Mouse (Mus musculus) stomach, embryonic 14.5 days (tissue): ENCODE results near the gene Lce3e. TPM values are rescaled to one million over a fixed set of nuclear protein-coding genes. Genes with fewer than 3 reads are reported as not detected.

ENCODE experiments used
- ATAC-seq: fragments of 200-750 bp; cut with Nextera tagmentation; 2 replicates; pipeline ENCODE4 v1.8.0; 2017; ENCODE audit warnings: low read depth, moderate TSS enrichment; ENCODE audit not compliant: insufficient number of reproducible peaks, insufficient read depth, low FRiP score
- H3K27ac ChIP-seq: fragments of 300-500 bp; sonication (generic); 2 replicates; pipeline ENCODE4 v1.5.1; 2014; ENCODE audit warnings: mild to moderate bottlenecking, low read length, moderate library complexity, mixed read lengths
- H3K27me3 ChIP-seq: fragments of 300-500 bp; sonication (generic); 2 replicates; pipeline ENCODE4 v1.6.1; 2014; ENCODE audit warnings: low read length, control low read depth, mixed read lengths; ENCODE audit not compliant: control insufficient read depth, insufficient read depth
- H3K36me3 ChIP-seq: fragments of 300-500 bp; sonication (generic); 2 replicates; pipeline ENCODE4 v1.6.1; 2014; ENCODE audit warnings: mild to moderate bottlenecking, control low read depth, low read length, moderate library complexity, mixed read lengths; ENCODE audit not compliant: control insufficient read depth, insufficient read depth
- H3K4me1 ChIP-seq: fragments of 300-500 bp; sonication (generic); 2 replicates; pipeline ENCODE4 v1.6.1; 2014; ENCODE audit warnings: low read length, control low read depth, mixed read lengths; ENCODE audit not compliant: control insufficient read depth, insufficient read depth
- H3K4me2 ChIP-seq: fragments of 300-500 bp; sonication (generic); replicated peaks from 2 replicates; pipeline ENCODE4 v1.6.1; 2014; ENCODE audit warnings: low read depth, low read length, control low read depth
- H3K4me3 ChIP-seq: fragments of 300-500 bp; sonication (generic); 2 replicates; pipeline ENCODE4 v1.5.1; 2014; ENCODE audit warnings: low read depth, low read length, control low read depth
- H3K9ac ChIP-seq: fragments of 300-500 bp; sonication (generic); replicated peaks from 2 replicates; pipeline ENCODE4 v1.6.1; 2014; ENCODE audit warnings: low read depth, mild to moderate bottlenecking, control low read depth, low read length, moderate library complexity, mixed read lengths
- H3K9me3 ChIP-seq: fragments of 300-500 bp; sonication (generic); 2 replicates; pipeline ENCODE4 v1.6.1; 2016; ENCODE audit warnings: low read depth, low read length, control low read depth; ENCODE audit not compliant: control insufficient read depth
- WGBS: fragments of 180-500 bp; shearing (Covaris S2); extraction: QIAGEN DNeasy Blood & Tissue Kit; methylation state at CpG from one replicate; pipeline ENCODE4 v1.1.7; 2014; 5-methylcytosine and 5-hydroxymethylcytosine counted together
- polyA plus RNA-seq: library from polyadenylated mRNA; unstranded; fragments of >200 nt; fragmentation: Nextera tagmentation; extraction: Ambion mirVana; gene quantifications from 2 replicates; pipeline ENCODE4 v1.2.1, GENCODE M21; 2014

Gene Lce3e
- polyA plus RNA-seq, 1 experiment from 2014 or later: not detected

DNA sequence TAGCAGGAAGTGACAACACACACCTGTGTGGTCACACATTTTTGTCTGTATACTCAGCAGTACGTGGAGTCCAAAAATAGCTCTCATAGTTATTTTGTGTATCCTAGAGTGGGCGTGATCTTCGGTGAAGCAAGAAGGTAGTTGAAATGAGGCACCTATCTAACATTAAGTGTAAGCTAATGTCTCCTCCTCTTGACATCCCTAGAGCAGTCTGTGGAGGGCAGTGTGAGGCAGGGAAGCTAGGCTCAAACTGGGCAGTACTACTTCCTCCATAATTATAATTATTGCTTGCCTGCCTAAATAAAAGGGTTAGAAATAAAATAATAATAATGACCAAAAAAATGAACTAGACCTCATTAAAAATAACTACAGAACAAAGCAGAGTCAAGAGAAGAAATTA, 33.8 kb downstream of the Lce3e start:
- H3K27me3 ChIP-seq: no peaks in the 10 kb centered on the region
- no peak for ATAC-seq
- no peaks in the 10 kb centered on the region for H3K4me1 ChIP-seq
- H3K27ac ChIP-seq: no peak overlapping the region
- 76% methylated on average over 3 of the region's 3 CpGs for WGBS
- H3K4me3 ChIP-seq: no peak overlapping the region
- H3K9me3 ChIP-seq: no peaks in the 10 kb centered on the region
- no peak overlapping the region for H3K9ac ChIP-seq
- H3K36me3 ChIP-seq: no peaks in the 10 kb centered on the region
- no peak overlapping the region for H3K4me2 ChIP-seq

DNA sequence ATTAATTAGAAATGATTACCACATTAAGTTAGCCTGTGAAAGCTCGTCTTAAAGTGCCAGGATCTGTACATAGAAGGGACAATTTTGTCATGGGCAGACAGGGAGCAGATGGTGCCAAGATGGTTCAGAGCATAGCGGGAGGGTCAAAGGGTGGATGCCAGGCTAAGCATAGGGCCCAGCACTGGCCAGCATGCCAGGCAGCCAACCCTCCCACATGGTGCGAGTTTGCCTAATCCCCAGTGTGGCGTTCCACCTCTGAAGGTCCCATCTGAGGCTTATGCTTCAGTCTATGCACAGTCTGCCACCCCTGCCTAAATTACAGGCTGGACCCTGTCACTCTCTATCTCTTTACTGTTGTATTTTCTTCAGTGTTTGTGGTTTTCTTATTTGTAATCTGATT, 36.0 kb downstream of the Lce3e start:
- H3K9me3 ChIP-seq: no peaks in the 10 kb centered on the region
- no peak for ATAC-seq
- H3K36me3 ChIP-seq: no peaks in the 10 kb centered on the region

DNA sequence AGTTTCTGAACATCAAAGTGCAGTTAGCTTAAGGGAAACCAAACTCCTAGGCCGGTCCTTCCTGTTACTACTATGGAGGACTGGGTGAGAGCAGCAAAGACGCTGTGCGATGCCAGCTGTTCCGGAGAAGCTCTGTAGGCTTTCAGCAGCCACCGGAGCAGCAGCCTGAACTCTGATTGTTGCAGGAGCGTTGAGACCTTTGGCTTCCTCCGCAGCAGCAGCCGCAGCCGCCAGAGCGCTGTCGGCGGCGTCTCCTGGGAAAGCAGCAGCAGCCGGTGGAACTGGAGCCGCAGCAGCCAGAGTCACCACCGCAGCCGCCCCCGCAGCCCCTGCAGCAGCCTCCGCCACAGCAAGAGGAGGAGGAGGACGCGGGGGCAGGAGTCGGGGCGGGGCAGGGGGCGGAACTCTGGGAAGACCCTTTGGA, 47.5 kb downstream of the Lce3e start:
- H3K9me3 ChIP-seq: no peaks in the 10 kb centered on the region
- no peaks in the 10 kb centered on the region for H3K27me3 ChIP-seq
- H3K36me3 ChIP-seq: no peaks in the 10 kb centered on the region
- 1% methylated on average over 24 of the region's 24 CpGs for WGBS
- peak overlapping the region; percentile 38 for H3K9ac ChIP-seq
- no peak overlapping the region for H3K27ac ChIP-seq
- peak; percentile 74; the same call in 1 of the 2 replicates for ATAC-seq
- H3K4me1 ChIP-seq: no peaks in the 10 kb centered on the region
- H3K4me2 ChIP-seq: peak overlapping the region; percentile 85
- H3K4me3 ChIP-seq: peak overlapping the region; percentile 40

More for the DNA sequence above, 36.0 kb downstream of the Lce3e start:
- Histone ChIP-seq H3K27ac (no peak overlapping the region), H3K9ac (no peak overlapping the region), H3K4me3 (no peak overlapping the region), H3K4me2 (no peak overlapping the region), H3K4me1 (no peaks in the 10 kb centered on the region), H3K27me3 (no peaks in the 10 kb centered on the region)
- 73% methylated on average over 4 of the region's 4 CpGs for WGBS

DNA sequence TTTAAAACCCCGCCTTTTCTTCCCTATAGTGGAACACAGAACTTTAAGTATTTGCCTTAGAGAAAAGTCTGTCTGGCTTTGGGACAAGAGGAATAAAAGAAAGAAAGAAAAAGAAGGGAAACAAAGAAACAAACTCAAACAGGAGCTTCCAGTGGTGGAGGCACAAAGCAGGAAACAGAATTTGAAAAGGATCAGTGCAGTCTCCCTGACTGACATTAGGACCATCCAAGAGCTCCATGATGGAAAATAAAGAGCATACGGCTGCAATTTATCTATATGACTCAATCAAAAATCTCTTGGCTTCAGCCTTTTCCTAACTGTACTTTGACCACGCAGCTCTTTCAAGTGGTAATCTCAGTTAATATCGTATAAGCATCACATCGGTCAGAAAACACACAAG, 48.0 kb downstream of the Lce3e start:
- no peaks in the 10 kb centered on the region for H3K9me3 ChIP-seq
- no peak for ATAC-seq
- no peaks in the 10 kb centered on the region for H3K36me3 ChIP-seq
- no peaks in the 10 kb centered on the region for H3K27me3 ChIP-seq
- peak overlapping the region; percentile 40 for H3K4me3 ChIP-seq
- H3K4me2 ChIP-seq: peak overlapping the region; percentile 85
- no peak overlapping the region for H3K27ac ChIP-seq
- H3K9ac ChIP-seq: peak overlapping the region; percentile 38
- 37% methylated on average over 5 of the region's 5 CpGs for WGBS
- no peaks in the 10 kb centered on the region for H3K4me1 ChIP-seq

DNA sequence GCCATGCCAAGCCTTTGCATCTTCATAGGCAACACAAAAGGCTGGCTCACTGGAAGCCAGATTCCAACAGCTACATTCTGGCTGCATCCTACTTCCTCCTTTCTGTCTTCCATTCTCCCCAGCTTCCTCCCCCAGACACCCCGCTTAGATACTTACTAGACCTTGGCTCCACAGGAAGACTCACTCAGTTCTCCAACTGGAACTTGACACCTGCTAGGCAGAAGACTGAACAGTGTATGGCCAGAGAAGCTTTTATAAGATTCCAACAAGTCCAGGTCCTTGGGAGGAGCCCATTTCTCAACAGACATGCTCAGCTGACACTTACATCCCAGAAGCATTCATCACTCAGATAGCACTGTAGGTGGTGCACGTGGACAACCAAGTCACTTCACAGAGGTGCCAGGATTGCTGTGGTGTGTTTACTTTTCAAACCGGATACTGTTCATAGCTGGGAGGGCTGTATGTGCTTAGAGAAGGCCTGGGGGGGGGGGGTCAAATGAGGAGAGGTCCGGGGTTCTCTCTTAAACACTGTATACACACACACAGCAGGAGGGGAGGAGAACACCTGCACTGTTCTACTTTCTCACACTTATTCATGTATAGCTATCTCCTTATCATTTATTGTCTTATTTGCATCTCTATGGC, 48.7 kb downstream of the Lce3e start, which contains the start of gene Crct1:
Gene Crct1, minus strand, starts transcription at position 228 of the 645 bp plus-strand sequence.
- Histone ChIP-seq H3K4me2 (peak within 1 kb of the TSS; percentile 85), H3K36me3 (no peaks in the 10 kb centered on the region), H3K4me1 (no peaks in the 10 kb centered on the region), H3K4me3 (peak within 1 kb of the TSS; percentile 40), H3K9me3 (no peaks in the 10 kb centered on the region), H3K27ac (no peak within 1 kb of the TSS), H3K9ac (peak within 1 kb of the TSS; percentile 38), H3K27me3 (no peaks in the 10 kb centered on the region)
- WGBS: 21% methylated on average over 4 of the region's 4 CpGs
- ATAC-seq: no peak

Other genes with a start within 250 kb of the Lce3e start
- not detected in 2 replicates for gene Lce1f, start 246.7 kb upstream of the Lce3e start, polyA plus RNA-seq
- not detected in 2 replicates for gene Gm38119, start 228.0 kb upstream of the Lce3e start, polyA plus RNA-seq
- not detected in 2 replicates for gene Lce1g, start 214.7 kb upstream of the Lce3e start, polyA plus RNA-seq
- not detected in 2 replicates for gene Lce1h, start 202.0 kb upstream of the Lce3e start, polyA plus RNA-seq
- gene Lce1i, start 188.2 kb upstream of the Lce3e start, polyA plus RNA-seq: not detected in 2 replicates
- gene Lce1j, start 176.5 kb upstream of the Lce3e start, polyA plus RNA-seq: not detected in 2 replicates
- not detected in 2 replicates for gene Lce1k, start 159.2 kb upstream of the Lce3e start, polyA plus RNA-seq
- 0.15 TPM in 1 of 2 replicates, not detected in the other for gene Kprp, start 139.8 kb upstream of the Lce3e start, polyA plus RNA-seq
- not detected in 2 replicates for gene Lce1l, start 115.8 kb upstream of the Lce3e start, polyA plus RNA-seq
- gene 2310050C09Rik, start 96.8 kb upstream of the Lce3e start, polyA plus RNA-seq: not detected in 2 replicates
- not detected in 2 replicates for gene Lce3a, start 40.8 kb upstream of the Lce3e start, polyA plus RNA-seq
- not detected in 2 replicates for gene Lce3b, start 34.1 kb upstream of the Lce3e start, polyA plus RNA-seq
- not detected in 2 replicates for gene Lce3c, start 22.6 kb upstream of the Lce3e start, polyA plus RNA-seq
- gene Lce3d, start 9.7 kb upstream of the Lce3e start, polyA plus RNA-seq: not detected in 2 replicates
- not detected in 2 replicates for gene Lce3f, start 25.2 kb downstream of the Lce3e start, polyA plus RNA-seq
- 0.38 and 0.85 TPM in 2 replicates for gene Crct1, start 48.6 kb downstream of the Lce3e start, polyA plus RNA-seq
- gene Lce1m, start 52.0 kb downstream of the Lce3e start, polyA plus RNA-seq: not detected in 2 replicates
- gene Gm4858, start 101.8 kb downstream of the Lce3e start, polyA plus RNA-seq: not detected in 2 replicates
- not detected in 2 replicates for gene Crnn, start 177.7 kb downstream of the Lce3e start, polyA plus RNA-seq
- gene Flg2, start 230.2 kb downstream of the Lce3e start, polyA plus RNA-seq: 0.03 TPM in 1 of 2 replicates, not detected in the other